ENCODE assay signal across 16 mouse cellular contexts in the genomic region with DNA sequence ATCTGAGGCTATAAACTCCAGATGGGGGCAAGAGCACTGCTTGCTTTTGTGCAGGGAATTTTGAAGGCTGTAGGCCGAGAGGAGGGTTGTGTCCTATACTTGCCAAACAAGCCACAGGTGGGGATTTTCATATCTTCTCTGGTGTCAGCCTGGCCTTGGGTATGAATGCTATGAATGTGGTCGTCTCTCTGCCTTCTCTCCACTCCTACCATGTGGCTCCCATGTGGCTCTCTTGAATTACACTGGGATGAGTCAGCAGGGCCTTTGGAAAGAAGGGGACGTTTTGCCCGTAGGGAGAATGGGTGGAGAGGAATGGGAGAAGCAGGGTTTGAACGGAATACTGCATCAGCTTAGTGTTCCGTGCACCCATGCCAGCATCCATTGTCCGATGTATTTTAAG.
A peak's percentile ranks its signal among the peaks of the same experiment; 100 is the strongest.
DNase-seq lines count a peak whose midpoint lies in the region; ATAC-seq and TF ChIP-seq lines count a peak whose summit lies in the region.
"Had no signal": no experiment of that assay in that cellular context is flagged by ENCODE, and none has a peak within 500 bp of the region (broad histone marks: within the 10 kb centered on the region; RNA-seq: fewer than 3 reads in every experiment).

No protein-coding gene starts in this region.

- peaks cover 43% of the 10 kb centered on the region for H3K4me1 ChIP-seq in lung, postnatal 0 days (ENCODE audit: insufficient read depth, low read depth, low read length)
- peaks cover 99% of the 10 kb centered on the region for H3K4me1 ChIP-seq in limb, embryonic 12.5 days (replicated peaks)

- H3K36me3 ChIP-seq in lung, postnatal 0 days (ENCODE audit: insufficient read depth, low read length) = no peaks in the 10 kb centered on the region
- no peaks in the 10 kb centered on the region for H3K36me3 ChIP-seq in limb, embryonic 12.5 days
- H3K36me3 ChIP-seq: hindbrain, embryonic 12.5 days had no signal

- no peak for DNase-seq in gastrocnemius, adult 2 months
- no peak for DNase-seq in gastrocnemius, postnatal 36 days
- DNase-seq in lung, postnatal 0 days (ENCODE audit: low spot score) = no peak
- no peak for DNase-seq in lung, postnatal 25 days (ENCODE audit: low spot score)
- peak; percentile 5 to 6 for DNase-seq in B cell, adult 2 months
- no peak for DNase-seq in adrenal gland, adult 2 months
- DNase-seq in MN1 (ENCODE audit: low spot score) = no peak
- DNase-seq: adrenal gland, postnatal 25 days; cerebellum, adult 9-10 months; layer of hippocampus, postnatal 36 days; liver; lung, adult 18-20 months; retina, postnatal 1 day had no signal

- no peak for ATAC-seq in lung, postnatal 0 days
- ATAC-seq in limb, embryonic 12.5 days (ENCODE audit: insufficient number of reproducible peaks, insufficient read depth, low FRiP score, low TSS enrichment, low read depth) = no peak

- H3K4me3 ChIP-seq in gastrocnemius, adult 2 months = peak overlapping the region; percentile 7; the same call in 1 of the 2 replicates
- no peak overlapping the region for H3K4me3 ChIP-seq in lung, postnatal 0 days (ENCODE audit: low read depth, low read length)
- no peak overlapping the region for H3K4me3 ChIP-seq in limb, embryonic 12.5 days (replicated peaks)
- H3K4me3 ChIP-seq: hindbrain, embryonic 12.5 days; megakaryocyte, embryonic 14.5 days had no signal

- H3K27me3 ChIP-seq in lung, postnatal 0 days (replicated peaks; ENCODE audit: insufficient read depth, low read length) = no peaks in the 10 kb centered on the region
- H3K27me3 ChIP-seq in limb, embryonic 12.5 days = no peaks in the 10 kb centered on the region

- no peak for TF ChIP-seq EP300 in lung, postnatal 0 days (IDR thresholded peaks at IDR 0.05)

- intact Hi-C loops in gastrocnemius, adult 2 months (cut with DNase I) = no loop called here
- intact Hi-C loops in gastrocnemius, postnatal 36 days (cut with DNase I) = no loop called here

- no peaks in the 10 kb centered on the region for H3K9me3 ChIP-seq in lung, postnatal 0 days (ENCODE audit: low read length)
- no peaks in the 10 kb centered on the region for H3K9me3 ChIP-seq in limb, embryonic 12.5 days
- H3K9me3 ChIP-seq: megakaryocyte, embryonic 14.5 days had no signal

- WGBS in lung, postnatal 0 days = 57% methylated on average over 7 of the region's 7 CpGs
- 46% methylated on average over 7 of the region's 7 CpGs for WGBS in limb, embryonic 12.5 days

- H3K9ac ChIP-seq in lung, postnatal 0 days (replicated peaks; ENCODE audit: low read depth) = no peak overlapping the region
- H3K9ac ChIP-seq in limb, embryonic 12.5 days (replicated peaks) = no peak overlapping the region
- H3K9ac ChIP-seq: hindbrain, embryonic 12.5 days had no signal

- H3K4me2 ChIP-seq in lung, postnatal 0 days (replicated peaks; ENCODE audit: low read depth, low read length) = no peak overlapping the region
- peak overlapping the region; percentile 35 for H3K4me2 ChIP-seq in limb, embryonic 12.5 days
- H3K4me2 ChIP-seq: hindbrain, embryonic 12.5 days had no signal

- TF ChIP-seq CTCF in gastrocnemius, adult 2 months (IDR thresholded peaks at IDR 0.05) = no peak
- TF ChIP-seq CTCF in lung, postnatal 0 days (IDR thresholded peaks at IDR 0.05) = no peak

- peak overlapping the region; percentile 73 for H3K27ac ChIP-seq in gastrocnemius, adult 2 months
- 0 out of 2 replicates have a peak overlapping the region, but pooled peaks have one; percentile 51 for H3K27ac ChIP-seq in lung, postnatal 0 days (ENCODE audit: low read length)
- H3K27ac ChIP-seq in limb, embryonic 12.5 days = peak overlapping the region; percentile 72

Comparison
In these comparisons a context has a peak if more than half of its experiments do, and no peak if none do; other contexts are left out.
1. DNase-seq: peak in B cell, adult 2 months (2 of 2); none in gastrocnemius, adult 2 months (single experiment), gastrocnemius, postnatal 36 days (0 of 2), lung, postnatal 0 days (single experiment), lung, postnatal 25 days (single experiment), adrenal gland, adult 2 months (single experiment) and MN1 (single experiment).
2. Peak in every context shown above with its lines, with median percentiles within 50 percentile points of each other: H3K27ac ChIP-seq.